Mouse (Mus musculus) embryonic facial prominence, embryonic 11.5 days (tissue): ENCODE data around the gene Naa35. TPM values are rescaled to one million over a fixed set of nuclear protein-coding genes. Genes with fewer than 3 reads are reported as not detected.

Source experiments
- ATAC-seq: fragments of 200-750 bp; cut with Nextera tagmentation; replicated peaks from 2 replicates; pipeline ENCODE4 v1.8.0; 2017; ENCODE audit warnings: low read depth; ENCODE audit not compliant: insufficient number of reproducible peaks, low FRiP score, low TSS enrichment
- DNase-seq: peaks from one replicate; pipeline ENCODE4 v3.0.0-alpha.2; 2015; ENCODE audit warnings: low spot score
- H3K27ac ChIP-seq: fragments of 300-500 bp; sonication (generic); replicated peaks from 2 replicates; pipeline ENCODE4 v1.5.1; 2014; ENCODE audit warnings: mild to moderate bottlenecking, low read depth, low read length, control low read depth
- H3K27me3 ChIP-seq: fragments of 300-500 bp; sonication (generic); 2 replicates; pipeline ENCODE4 v1.6.1; 2014; ENCODE audit warnings: mild to moderate bottlenecking, low read length, moderate library complexity, mixed read lengths; ENCODE audit not compliant: control insufficient read depth, insufficient read depth
- H3K36me3 ChIP-seq: fragments of 300-500 bp; sonication (generic); replicated peaks from 2 replicates; pipeline ENCODE4 v1.6.1; 2014; ENCODE audit warnings: low read depth, mild to moderate bottlenecking, low read length, moderate library complexity, mixed read lengths; ENCODE audit not compliant: control insufficient read depth, insufficient read depth
- H3K4me1 ChIP-seq: fragments of 300-500 bp; sonication (generic); 2 replicates; pipeline ENCODE4 v1.6.1; 2014; ENCODE audit warnings: low read length, mixed read lengths; ENCODE audit not compliant: control insufficient read depth, insufficient read depth
- H3K4me2 ChIP-seq: fragments of 300-500 bp; sonication (generic); 2 replicates; pipeline ENCODE4 v1.6.1; 2014; ENCODE audit warnings: low read depth, mild to moderate bottlenecking, control low read depth, low read length, moderate library complexity
- H3K4me3 ChIP-seq: fragments of 300-500 bp; sonication (generic); 2 replicates; pipeline ENCODE4 v1.5.1; 2014; ENCODE audit warnings: low read depth, low read length, control low read depth
- H3K9ac ChIP-seq: fragments of 300-500 bp; sonication (generic); replicated peaks from 2 replicates; pipeline ENCODE4 v1.6.1; 2014; ENCODE audit warnings: mild to moderate bottlenecking, control low read depth, low read length
- H3K9me3 ChIP-seq: fragments of 300-500 bp; sonication (generic); replicated peaks from 2 replicates; pipeline ENCODE4 v1.6.1; 2016; ENCODE audit warnings: mild to moderate bottlenecking, low read length, inconsistent platforms, mixed read lengths; ENCODE audit not compliant: control insufficient read depth
- WGBS: fragments of 180-500 bp; shearing (Covaris S2); extraction: QIAGEN DNeasy Blood & Tissue Kit; methylation state at CpG from one replicate; pipeline ENCODE4 v1.1.7; 2014; 5-methylcytosine and 5-hydroxymethylcytosine counted together
- polyA plus RNA-seq: library from polyadenylated mRNA; unstranded; fragments of >200 nt; fragmentation: Nextera tagmentation; extraction: Ambion mirVana; gene quantifications from 2 replicates; pipeline ENCODE4 v1.2.1, GENCODE M21; 2014

Gene Naa35
- polyA plus RNA-seq, 1 experiment from 2014 or later = 104 TPM

DNA sequence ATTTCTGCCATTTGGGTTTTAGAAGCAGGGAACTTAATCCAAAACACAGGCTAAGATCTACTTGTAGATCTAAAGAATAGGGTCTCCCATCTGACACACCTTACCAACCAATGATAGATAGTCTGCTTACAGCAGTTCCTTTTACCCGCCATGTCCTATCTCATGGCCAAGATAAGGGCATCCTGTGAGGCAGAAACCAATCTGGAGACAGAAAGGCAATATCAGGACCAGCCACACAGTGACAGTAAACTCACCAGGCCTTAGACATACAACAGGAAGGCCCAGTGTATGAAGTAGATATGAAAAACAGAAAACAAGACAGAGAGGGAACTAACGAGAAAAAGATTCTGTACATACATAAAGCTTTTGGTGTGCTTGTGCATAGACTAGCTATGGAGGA is 57.8 kb downstream of the Naa35 start:
- H3K4me1 ChIP-seq = no peaks in the 10 kb centered on the region; the same call in 1 of the 2 replicates
- H3K27me3 ChIP-seq = no peaks in the 10 kb centered on the region
- no peak overlapping the region for H3K9ac ChIP-seq
- no peak for DNase-seq
- H3K27ac ChIP-seq = no peak overlapping the region
- H3K9me3 ChIP-seq = no peaks in the 10 kb centered on the region
- 86% methylated on average over 2 of the region's 2 CpGs for WGBS
- no peak overlapping the region for H3K4me2 ChIP-seq
- no peak overlapping the region for H3K4me3 ChIP-seq
- H3K36me3 ChIP-seq = peaks cover 3% of the 10 kb centered on the region
- ATAC-seq = no peak

- Histone ChIP-seq H3K4me2 (no peak overlapping the region), H3K4me3 (no peak overlapping the region), H3K27me3 (no peaks in the 10 kb centered on the region), H3K9ac (no peak overlapping the region), H3K27ac (no peak overlapping the region), H3K9me3 (no peaks in the 10 kb centered on the region), H3K36me3 (peaks cover 5% of the 10 kb centered on the region), H3K4me1 (no peaks in the 10 kb centered on the region; the same call in 1 of the 2 replicates)
- WGBS = 87% methylated on average over 3 of the region's 3 CpGs
- DNase-seq (no peak), ATAC-seq (no peak)
These were observed 60.4 kb downstream of the Naa35 start for GRCm38 (mm10) chr13:59645491-59645890.

- Histone ChIP-seq H3K4me2 (no peak overlapping the region), H3K9me3 (no peaks in the 10 kb centered on the region), H3K4me3 (no peak overlapping the region), H3K27me3 (no peaks in the 10 kb centered on the region), H3K27ac (no peak overlapping the region), H3K4me1 (no peaks in the 10 kb centered on the region; the same call in 1 of the 2 replicates), H3K36me3 (peaks cover 5% of the 10 kb centered on the region; the same call in 1 of the 2 replicates), H3K9ac (no peak overlapping the region)
- WGBS = 66% methylated on average over 11 of the region's 11 CpGs
- DNase-seq = peak; percentile 28
- ATAC-seq = peak; percentile 48; the same call in 1 of the 2 replicates
These were observed 61.7 kb downstream of the Naa35 start for GRCm38 (mm10) chr13:59646674-59647244.

- no peak overlapping the region for H3K9ac ChIP-seq
- ATAC-seq (no peak), DNase-seq (no peak)
- no peak overlapping the region for H3K27ac ChIP-seq
- no peak overlapping the region for H3K4me2 ChIP-seq
- no peaks in the 10 kb centered on the region for H3K9me3 ChIP-seq
- no peaks in the 10 kb centered on the region for H3K27me3 ChIP-seq
- 80% methylated on average over 6 of the region's 6 CpGs for WGBS
- no peaks in the 10 kb centered on the region; the same call in 1 of the 2 replicates for H3K4me1 ChIP-seq
- H3K4me3 ChIP-seq = no peak overlapping the region
- H3K36me3 ChIP-seq = peaks cover 5% of the 10 kb centered on the region; the same call in 1 of the 2 replicates
These were observed 62.4 kb downstream of the Naa35 start for GRCm38 (mm10) chr13:59647484-59647883.

- ATAC-seq (no peak), DNase-seq (no peak)
- WGBS = 94% methylated on average over 6 of the region's 6 CpGs
- H3K27ac ChIP-seq = no peak overlapping the region
- H3K36me3 ChIP-seq = peaks cover 5% of the 10 kb centered on the region; the same call in 1 of the 2 replicates
- H3K4me1 ChIP-seq = peaks cover 3% of the 10 kb centered on the region; the same call in 1 of the 2 replicates
- H3K4me2 ChIP-seq = no peak overlapping the region
- no peaks in the 10 kb centered on the region for H3K9me3 ChIP-seq
- no peak overlapping the region for H3K9ac ChIP-seq
- H3K27me3 ChIP-seq = no peaks in the 10 kb centered on the region
- H3K4me3 ChIP-seq = no peak overlapping the region
These were observed 63.5 kb downstream of the Naa35 start for GRCm38 (mm10) chr13:59648598-59648997.

DNA sequence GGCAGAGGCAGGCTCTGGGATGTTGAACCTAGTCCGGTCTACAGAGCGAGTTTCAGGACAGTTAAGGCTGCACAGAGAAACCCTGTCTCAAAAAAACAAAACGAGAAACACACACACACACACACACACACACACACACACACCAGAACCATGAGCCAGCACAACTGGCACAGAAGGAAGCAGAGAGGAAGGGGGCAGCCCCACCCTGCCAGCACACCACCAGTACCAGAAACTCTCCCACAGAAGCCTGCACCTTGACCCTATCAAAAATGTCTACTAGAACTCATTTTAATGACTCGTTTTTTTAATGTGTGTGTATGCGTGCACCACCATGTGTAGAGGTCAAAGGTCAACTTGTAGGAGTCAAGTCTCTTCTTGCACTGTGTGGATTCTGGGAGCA is 64.7 kb downstream of the Naa35 start:
- no peak overlapping the region for H3K4me2 ChIP-seq
- no peaks in the 10 kb centered on the region for H3K9me3 ChIP-seq
- DNase-seq = no peak
- 70% methylated on average over 5 of the region's 5 CpGs for WGBS
- peaks cover 9% of the 10 kb centered on the region for H3K36me3 ChIP-seq
- no peaks in the 10 kb centered on the region for H3K27me3 ChIP-seq
- ATAC-seq = no peak
- H3K4me1 ChIP-seq = peaks cover 3% of the 10 kb centered on the region; the same call in 1 of the 2 replicates
- no peak overlapping the region for H3K4me3 ChIP-seq
- H3K27ac ChIP-seq = no peak overlapping the region
- no peak overlapping the region for H3K9ac ChIP-seq

- H3K4me1 ChIP-seq = peaks cover 3% of the 10 kb centered on the region; the same call in 1 of the 2 replicates
- no peak overlapping the region for H3K27ac ChIP-seq
- WGBS = 63% methylated on average over 5 of the region's 5 CpGs
These were observed 67.6 kb downstream of the Naa35 start for GRCm38 (mm10) chr13:59652651-59653050.

GRCm38 (mm10) chr13:59653136-59653535 is 68.1 kb downstream of the Naa35 start:
- DNase-seq (no peak), ATAC-seq (no peak)
- Histone ChIP-seq H3K27me3 (no peaks in the 10 kb centered on the region), H3K9me3 (no peaks in the 10 kb centered on the region), H3K4me2 (no peak overlapping the region), H3K36me3 (peaks cover 6% of the 10 kb centered on the region), H3K4me3 (no peak overlapping the region), H3K9ac (no peak overlapping the region), H3K4me1 (peaks cover 3% of the 10 kb centered on the region; the same call in 1 of the 2 replicates), H3K27ac (no peak overlapping the region)
- WGBS = 72% methylated on average over 3 of the region's 3 CpGs

More at GRCm38 (mm10) chr13:59652651-59653050, 67.6 kb downstream of the Naa35 start:
- Histone ChIP-seq H3K27me3 (no peaks in the 10 kb centered on the region), H3K36me3 (peaks cover 6% of the 10 kb centered on the region), H3K4me2 (no peak overlapping the region), H3K4me3 (no peak overlapping the region), H3K9ac (no peak overlapping the region), H3K9me3 (no peaks in the 10 kb centered on the region)
- ATAC-seq = no peak
- DNase-seq = no peak
